Mouse (Mus musculus) adrenal gland, postnatal 14 days (tissue): ENCODE results near the gene Cept1. TPM values are rescaled to one million over a fixed set of nuclear protein-coding genes. Genes with fewer than 3 reads are reported as not detected.
"Not testable (repeated sequence)": the region's sequence is repeated elsewhere in the genome, so short reads cannot be mapped to it uniquely, and the experiment has no call there.

Experiments
- DNase-seq: peaks from one replicate; pipeline ENCODE4 v3.0.0; 2021; ENCODE audit warnings: mixed read lengths
- long read RNA-seq, 2 experiments: library from polyadenylated mRNA; stranded (forward); transcript quantifications; one replicate each; pipeline ENCODE4 v2.0.0; 2021
- total RNA-seq: library from RNA; stranded (reverse); gene quantifications from 2 replicates; pipeline ENCODE4 v1.2.3, GENCODE M21; 2021

The Cept1 gene
- total RNA-seq = 37.8 and 41.3 TPM in 2 replicates
- long read RNA-seq, experiment 1, transcript Cept1-202 (9 exons, 2,814 nt) = major isoform, 25 of 39 reads
- long read RNA-seq, experiment 1, partial matches to known transcripts = 2 of 39 reads
- long read RNA-seq, experiment 1, other reads (novel, unspliced or antisense) = 10 of 39 reads
- long read RNA-seq, experiment 2, transcript Cept1-202 (9 exons, 2,814 nt) = major isoform, 19 of 26 reads
- long read RNA-seq, experiment 2, partial matches to known transcripts = 1 of 26 reads
- long read RNA-seq, experiment 2, other reads (novel, unspliced or antisense) = 3 of 26 reads

DNA sequence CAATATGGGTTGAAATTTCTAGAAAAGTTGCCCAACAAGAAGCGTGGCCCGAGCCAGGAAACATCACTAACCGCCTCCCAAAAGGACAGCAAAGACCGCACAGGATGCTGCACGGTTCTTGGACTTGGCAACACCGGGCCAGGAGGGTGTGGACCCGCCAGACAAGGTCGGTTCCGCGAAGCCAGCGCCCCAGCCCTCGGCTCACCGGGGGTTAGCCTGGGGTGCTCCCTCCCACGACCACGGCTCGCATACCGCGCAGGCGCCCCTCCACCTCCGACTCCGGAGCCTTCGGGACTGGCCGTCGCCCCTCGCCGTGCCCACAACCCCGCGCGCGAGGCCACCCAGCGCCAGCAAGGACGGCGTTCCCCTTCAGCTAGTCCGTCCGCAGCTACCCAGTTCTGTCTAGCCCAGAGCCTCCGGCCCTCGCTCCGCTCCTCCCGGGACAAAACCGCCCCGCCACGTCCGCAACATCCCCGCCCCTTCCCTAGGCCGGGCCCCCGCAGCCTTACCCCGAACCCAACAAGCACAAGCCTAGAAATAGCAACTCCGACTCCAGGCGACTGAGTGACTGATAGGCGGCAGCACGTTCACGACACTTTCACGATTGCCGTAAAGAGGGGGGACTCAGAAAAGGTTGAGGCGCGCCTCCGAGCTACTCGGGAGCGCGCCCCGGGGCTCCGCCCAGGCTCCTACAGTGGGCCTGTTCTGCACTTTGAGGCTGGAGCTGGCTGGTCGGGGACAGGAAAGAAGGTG is at the start of gene Cept1, which contains the start of gene Dram2:
TSS of gene Cept1 (minus strand) at position 632 of the 753 bp plus-strand sequence.
TSS of gene Dram2 (plus strand) at position 628 of the 753 bp plus-strand sequence.
- DNase-seq = peak; percentile 95

DNA sequence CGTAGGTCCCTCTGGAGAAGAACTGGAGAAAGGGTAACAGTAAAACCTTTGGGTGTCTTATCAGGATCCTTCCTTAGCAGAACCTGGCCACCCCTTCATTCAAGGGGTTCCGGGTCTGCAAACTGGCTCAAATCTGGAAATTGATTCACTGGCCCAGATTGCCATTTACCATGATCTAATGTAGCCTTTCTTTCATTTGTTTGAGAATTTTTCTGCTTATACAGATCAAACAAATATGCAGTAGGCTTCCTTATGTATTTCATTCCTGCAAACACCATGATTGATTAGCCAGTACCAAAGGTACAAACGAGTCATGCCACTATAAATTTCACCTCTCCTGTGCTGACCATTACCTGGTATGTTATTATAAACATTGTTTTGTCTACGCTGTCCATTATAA is 46.0 kb upstream of the Cept1 start:
- not testable (repeated sequence) for DNase-seq

DNA sequence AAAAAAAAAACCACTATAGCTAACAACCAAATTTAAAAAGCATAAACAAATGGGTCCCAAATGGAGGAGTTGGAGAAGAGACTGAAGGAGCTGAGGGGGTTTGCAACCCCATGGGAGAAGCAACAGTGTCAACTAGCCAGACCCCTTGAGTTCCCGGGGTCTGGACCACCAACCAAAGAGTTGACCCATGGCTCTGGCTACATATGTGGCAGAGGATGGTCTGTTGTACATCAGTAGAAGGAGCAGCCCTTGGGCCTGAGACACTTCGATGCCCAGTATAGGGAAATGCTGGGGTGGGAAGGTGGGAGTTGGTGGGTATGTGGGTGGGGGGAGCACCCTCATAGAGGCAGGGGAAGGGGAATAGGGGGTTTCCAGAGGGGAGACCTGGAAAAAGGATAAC is 31.7 kb upstream of the Cept1 start:
- no peak for DNase-seq

DNA sequence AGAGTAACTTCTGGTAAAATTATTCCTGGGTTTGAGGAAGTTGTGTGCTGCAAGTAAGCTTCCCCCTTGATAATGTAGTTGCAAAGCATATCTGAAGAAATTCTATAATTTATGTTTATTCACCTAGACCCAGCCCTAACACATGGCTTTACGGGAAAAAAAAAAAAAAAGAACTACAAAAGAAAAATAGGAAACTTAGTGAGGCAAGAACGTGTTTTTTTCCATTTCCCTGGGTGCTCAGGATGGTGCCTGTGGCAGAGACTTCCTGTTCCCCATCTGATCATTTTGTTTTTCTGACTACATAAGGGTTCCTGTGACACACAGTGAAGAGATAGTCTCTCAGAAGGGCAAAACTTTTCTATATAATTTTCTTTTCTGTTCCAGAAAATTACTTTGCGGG is 25.6 kb upstream of the Cept1 start:
- no peak for DNase-seq

DNA sequence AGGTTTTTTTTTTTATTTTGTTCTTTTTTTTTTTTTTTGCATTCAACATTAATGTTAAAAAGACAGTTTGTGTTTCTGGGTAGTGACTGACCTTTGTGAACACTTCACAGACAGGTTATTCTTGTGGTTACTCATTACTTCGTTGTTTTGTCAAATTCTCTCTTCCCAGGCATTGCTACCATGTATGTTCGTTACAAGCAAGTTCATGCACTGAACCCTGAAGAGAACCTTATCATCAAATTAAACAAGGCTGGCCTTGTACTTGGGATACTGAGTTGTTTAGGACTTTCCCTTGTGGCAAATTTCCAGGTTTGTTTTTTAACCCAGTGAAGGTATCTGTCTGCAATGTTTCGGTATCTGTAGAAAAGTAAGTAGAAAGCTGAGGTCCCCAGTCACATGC is 18.3 kb upstream of the Cept1 start:
- DNase-seq = no peak

DNA sequence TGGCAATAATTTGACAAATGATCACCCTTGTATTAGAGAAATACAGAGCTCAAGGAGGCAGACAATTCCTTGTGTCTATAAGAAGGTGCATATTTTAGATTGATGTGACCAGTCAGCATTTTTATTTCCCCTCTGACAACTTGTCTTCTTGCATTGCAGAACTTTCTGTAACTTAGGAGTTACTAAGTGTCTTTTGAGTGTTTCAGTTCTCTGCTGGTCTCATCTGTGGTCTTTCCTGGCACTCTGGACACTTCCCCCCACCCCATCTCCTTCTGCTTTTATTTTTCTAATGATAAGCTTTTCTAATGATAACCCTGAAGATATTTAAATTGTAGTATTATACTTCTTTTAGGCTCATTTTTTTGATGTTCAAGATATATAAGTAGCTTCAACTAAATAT is 10.7 kb upstream of the Cept1 start:
- DNase-seq = no peak

DNA sequence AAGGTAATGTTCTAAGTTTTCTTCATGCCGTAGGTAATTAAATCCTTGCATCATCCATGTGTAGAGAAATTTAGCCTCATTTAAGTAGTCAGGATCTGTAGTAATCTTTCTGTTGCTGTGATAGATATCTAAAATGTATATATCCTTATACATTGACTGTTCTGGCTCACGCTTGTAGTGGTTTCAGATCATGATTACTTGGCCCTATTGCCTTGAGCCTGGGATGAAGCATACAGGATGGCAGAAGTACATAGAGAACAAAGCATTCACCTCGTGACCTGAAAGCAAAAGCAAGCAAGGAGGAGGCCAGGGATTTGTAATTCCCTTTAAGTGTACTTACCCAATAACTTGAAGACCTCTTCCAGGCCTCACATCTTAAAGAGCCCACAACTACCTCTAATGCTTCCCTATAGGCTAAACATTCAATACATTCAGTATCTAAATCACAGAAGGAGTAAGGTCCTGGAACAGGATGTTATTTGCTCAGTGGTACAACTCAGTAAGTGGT is 8.2 kb upstream of the Cept1 start:
- no peak for DNase-seq

DNA sequence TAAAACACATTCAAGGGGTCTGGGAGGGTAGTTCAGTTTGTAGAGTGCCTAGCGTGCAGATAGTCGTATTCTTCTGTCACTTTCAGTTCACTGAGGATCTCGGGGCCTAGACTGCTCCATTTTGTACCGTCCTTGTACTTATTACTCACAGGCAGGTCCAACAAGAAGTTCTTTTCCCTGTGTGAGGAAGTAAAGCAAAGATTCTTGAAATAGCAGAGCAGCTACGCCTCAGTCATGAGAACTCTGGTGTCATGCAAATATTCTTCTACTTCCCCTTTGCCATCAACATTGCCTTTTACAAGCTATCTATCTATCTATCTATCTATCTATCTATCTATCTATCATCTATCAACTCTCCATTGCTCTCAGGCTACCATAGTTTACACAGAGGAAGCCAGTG is 5.8 kb upstream of the Cept1 start:
- no peak for DNase-seq

DNA sequence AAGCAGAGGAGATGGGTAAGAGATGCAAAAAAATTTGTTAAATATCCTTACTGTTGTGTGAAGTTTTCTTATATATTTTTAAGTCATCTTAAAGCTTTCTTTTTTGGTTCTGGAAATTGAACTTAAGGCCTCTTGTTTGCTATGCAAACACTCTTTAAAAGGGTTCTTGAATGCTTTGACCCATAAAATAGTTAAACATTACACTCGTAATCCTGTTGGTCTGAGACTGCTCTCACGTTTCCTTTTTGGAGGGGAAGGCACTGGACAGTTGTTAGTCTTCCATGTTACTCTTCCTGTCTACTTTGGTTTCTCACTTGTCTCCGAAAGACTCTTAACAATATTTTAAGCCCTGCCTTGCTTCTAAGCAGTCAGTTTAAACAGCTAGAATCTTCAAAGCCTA is 1.4 kb upstream of the Cept1 start:
- DNase-seq = no peak

DNA sequence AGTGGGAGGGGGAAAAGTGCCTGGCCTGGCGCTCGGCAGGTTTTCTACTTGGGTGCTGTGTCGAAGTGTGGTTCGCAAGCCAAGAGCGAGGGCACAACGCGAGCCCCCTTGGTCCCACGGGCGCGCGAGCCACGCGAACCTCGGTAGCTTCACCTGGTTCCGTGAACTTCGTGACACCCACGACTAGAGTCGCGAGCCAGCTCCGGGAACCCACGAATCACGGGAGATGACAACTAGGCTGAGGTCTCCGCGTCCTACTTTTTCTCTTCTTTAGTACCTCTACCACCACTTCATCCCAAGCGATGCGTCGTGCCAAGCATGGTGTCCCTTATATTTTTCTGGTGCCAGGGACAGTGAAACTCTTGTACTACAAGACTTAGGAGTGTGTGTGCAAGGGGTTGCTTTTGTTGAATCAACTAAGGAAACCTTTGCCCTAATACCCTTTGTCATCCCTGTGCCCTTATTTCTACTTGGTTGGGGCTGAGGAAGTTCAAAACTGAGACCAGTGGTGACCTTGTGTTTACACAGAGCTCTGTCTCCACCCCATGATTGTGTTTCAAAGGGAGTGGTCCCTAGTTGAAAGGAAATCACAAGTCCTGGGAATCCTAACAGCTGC is 430 bp upstream of the Cept1 start:
- peak; percentile 21 for DNase-seq

DNA sequence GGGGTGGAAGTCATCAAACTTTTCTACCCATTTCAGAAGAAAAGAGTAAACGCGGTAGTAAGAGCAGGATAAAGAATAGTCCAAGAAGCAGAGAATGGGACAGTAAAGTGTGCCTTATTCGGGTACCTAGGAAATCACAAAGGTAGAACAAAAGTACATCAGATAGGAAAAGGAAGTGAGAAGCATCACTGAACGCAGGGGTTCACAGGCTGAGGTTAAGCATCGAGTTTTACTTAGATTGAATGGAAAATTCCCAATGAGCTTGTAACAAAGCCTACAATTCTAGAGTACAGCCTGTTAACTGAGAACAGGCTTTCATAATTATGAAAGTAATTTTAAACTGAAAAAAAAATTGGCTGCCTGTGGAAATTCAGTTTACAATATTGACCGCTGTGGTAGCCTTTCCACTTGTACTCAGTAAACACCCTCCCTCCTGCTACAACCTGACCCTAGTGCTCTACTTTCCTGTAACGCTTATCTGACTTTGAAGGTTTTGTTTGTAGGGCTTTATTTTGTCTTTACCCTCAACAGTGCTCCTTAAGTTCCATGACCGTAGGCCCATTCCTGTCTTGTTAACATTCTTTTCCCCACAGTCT is 2.8 kb downstream of the Cept1 start:
- no peak for DNase-seq

DNA sequence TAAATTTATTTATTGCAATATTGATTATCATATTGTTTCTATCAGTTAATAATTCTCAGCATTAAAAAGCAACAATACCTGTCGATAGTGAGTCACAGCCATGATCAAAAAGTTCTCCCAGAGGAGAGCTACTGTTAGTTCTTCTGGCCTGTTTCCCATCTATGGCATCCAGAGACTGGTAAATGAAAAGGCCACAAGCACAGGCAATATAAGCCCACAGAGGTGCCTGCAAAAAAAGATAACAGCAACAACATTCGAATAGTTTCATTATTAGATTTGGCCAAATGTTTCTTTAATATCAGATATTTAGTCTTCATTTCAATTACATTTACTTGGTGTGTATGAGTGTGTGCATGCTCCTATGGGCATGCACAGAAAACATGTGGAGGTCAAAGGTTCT is 14.3 kb downstream of the Cept1 start:
- no peak for DNase-seq

DNA sequence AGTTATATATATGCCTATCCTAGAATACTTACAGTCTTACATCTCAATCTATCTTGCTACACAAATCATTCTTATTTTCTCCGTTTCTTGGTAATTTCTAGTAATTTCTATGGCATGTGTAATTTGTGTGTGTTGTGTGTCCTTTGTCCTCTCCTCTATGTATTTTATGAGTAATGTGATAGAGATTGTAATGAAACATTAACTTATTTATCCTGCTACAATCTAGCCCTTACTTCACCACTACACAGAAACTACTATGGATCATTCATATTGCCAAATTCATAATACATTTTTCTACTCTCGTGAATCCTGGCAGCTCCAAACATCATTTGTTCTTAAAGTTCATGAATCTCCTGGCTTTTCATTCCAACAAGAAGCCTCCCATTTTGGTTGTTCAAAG is 19.6 kb downstream of the Cept1 start:
- no peak for DNase-seq

DNA sequence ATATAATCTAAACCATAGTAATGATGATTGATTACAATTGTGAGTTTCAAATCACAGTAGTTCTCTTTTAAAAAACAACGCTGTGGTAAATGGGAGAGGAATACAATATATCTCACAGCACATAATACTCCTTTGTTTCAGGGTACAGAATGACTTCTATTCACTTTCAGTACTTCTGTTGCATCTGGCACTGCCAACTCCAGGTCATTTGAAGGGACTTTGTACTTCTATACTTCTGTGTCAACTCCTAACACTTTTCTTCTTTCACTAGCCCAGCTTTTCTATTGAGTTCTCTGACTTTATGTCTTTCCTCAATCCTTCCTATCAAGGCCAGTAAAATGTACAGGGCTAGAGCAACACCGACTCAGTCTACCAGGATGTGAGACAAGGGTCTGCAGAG is 21.2 kb downstream of the Cept1 start:
- no peak for DNase-seq

DNA sequence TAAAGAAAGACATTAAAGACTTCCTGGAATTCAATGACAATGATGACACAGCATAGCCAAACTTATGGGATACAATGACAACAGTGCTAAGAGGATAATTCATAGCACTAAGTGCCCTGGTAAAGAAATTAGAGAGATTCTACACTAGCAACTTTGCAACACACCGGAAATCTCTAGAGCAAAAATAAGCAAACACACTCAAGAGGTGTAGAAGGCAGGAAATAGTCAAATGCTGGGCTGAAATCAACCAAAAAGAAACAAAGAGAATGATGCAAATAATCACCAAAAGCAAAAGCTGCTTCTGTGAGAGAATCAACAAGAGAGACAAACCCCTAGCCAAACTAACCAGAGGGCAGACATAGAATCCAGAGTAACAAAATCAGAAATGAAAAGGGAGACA is 24.9 kb downstream of the Cept1 start:
- no peak for DNase-seq

DNA sequence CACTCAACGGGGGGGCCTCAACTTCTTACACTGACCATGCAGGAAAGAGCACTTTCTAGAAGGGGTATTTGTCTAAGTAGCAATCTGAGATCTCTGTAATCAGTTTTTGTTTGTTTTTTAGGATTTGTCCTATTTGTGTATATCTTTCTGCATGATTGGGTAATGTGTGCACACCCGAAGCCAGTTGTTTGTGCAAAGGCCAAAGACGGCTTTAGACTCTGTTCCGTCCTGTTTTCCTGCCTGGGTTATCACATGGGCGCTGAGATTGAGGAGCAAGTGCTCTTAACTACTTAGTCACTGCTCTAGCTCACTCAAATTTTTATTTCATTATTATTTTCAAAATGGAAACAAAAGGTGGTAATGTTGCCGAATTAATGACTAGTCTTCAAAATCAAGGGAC is 32.6 kb downstream of the Cept1 start:
- no peak for DNase-seq

DNA sequence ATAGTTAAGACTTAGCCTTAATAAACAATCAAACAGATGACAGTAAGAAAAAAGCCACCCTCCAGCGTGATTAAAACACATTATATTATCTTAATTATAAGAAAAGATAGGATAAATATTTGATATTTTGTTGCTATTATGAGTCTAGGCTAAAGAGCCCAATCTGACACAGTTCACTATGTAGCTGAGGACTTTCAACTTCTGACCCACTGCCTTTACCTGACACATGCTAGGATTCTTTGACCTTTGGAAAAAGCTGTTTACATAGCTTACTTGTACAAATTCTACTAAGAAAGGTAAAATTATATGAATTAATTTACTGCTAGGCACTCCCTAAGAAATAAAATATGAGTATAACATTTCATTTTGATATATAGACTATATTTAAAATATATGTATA is 36.9 kb downstream of the Cept1 start:
- DNase-seq = no peak

DNA sequence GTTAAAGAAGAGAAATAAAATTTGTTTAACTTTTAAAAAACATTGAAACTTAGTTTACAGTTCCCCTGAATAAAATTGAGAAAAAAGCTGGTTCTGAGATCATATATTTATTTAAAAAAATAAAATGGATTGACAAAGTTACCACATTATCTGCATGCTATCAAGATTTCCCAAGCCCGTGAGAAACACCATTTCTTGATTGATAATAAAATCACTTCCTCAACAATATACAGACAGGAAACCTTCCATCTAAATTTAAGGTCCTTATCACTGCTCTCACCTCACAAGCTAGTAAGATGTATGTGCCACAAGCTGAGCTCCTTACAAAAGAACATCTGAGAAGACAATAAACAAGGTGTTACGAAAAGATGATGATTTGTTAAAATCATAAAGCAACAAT is 44.7 kb downstream of the Cept1 start:
- DNase-seq = no peak

DNA sequence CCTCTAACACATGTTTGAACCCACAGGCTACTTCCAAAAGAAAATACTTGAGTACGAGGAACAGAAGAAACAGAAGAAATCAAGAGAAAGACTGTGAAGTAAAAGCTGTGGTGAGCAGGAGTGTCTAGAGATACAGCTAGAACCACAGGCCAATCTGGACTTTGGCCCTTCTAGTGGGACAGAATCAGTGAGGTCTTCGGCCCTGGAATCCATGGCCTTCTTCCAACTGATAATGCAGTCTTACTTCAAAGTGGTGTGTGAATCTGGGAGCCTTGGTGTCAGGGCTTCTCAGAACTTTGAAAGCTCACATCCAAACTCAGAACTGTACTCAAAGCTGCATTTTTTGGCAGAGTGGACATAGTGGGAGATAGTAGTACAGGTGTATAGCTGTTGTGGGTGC is 47.1 kb downstream of the Cept1 start:
- no peak for DNase-seq

DNA sequence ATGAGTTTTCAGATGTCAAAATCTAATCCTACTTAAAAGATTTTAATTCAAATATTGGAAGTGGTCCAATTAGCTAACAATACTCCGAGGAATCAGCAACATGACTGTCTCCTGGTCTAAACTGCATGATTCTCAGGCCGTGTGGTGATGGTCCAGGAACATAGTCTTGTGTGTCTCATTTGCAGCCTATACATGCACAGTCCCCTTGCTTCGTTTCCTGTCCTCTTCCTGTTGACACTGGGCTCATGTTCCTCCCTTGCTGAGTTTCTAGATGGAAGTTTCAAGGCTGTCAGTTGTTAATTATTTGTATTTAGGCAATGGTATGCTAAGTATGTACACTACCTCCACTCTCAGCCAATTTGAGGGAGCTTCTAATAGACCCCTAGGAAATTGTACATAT is 50.6 kb downstream of the Cept1 start:
- DNase-seq = no peak

DNA sequence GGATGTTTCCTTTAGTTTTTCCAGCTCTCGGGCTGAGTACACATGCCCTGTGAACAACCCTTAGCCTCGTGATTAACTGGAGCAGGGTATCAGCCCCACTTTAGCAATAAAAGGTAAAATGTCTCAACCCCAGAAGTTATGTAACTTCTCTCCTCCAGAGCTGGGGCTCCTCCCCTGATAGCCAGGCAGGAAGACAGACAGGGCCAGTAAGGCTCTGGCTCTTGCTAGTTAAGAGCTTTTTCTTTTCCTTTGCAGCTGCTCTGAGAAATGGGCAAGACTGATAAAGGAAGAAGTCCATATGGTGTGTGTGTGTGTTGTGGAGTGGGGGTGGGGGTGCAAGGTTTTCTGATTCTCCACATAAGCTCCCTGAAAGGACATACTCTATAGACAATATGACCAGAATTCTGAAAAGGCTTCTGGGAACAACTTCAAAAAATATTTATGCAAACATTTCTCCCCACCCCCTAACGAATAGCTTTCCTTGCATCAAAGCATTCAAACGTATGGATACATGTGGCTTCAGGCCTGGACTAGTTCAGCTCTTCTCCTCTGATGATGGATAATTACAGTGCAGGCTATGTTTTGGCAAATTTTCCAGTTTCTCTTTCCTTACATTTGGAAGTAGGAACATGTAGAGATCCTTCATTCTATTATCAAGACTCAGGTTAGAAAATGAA is 51.4 kb downstream of the Cept1 start:
- no peak for DNase-seq

DNA sequence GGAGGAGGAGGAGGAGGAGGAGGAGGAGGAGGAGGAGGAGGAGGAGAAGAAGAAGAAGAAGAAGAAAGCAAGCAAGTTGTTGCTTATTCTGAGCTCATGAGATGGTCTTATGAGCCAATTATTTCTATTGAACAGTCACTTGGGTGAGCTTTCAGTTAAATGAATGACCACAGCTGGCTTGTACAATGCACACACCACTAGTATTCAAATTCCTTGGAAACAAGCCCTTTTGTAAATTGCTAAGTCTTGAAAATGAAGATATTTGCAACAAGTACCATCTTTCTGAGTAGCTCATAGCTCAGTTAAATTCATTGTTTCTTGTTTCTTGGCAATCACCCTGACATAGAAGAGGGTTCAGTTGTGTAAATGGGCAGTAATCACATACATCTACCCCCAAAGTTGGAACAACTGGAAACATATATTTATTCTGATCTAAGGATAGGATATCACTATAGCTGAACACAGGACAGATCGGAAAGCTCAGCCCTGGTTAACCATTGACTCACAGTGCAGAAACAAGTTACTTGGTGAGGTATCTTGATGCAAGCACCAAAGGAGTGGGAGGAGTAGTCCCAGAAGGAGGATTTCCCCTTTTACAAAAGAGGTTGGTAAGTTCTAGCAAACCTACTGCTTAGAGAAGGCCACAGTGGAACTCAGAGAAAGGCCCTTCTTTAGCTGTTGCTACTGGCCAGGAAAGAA is 52.1 kb downstream of the Cept1 start:
- DNase-seq = no peak
